Mouse (Mus musculus) left cerebral cortex, postnatal 25 days (tissue): ENCODE results near the gene Hc. TPM values are rescaled to one million over a fixed set of nuclear protein-coding genes. Genes with fewer than 3 reads are reported as not detected.

Experiments
- DNase-seq, 2 experiments: peaks; one replicate each; pipeline ENCODE4 v3.0.0; 2022; ENCODE audit warnings: low spot score in 2 of 2, mixed read lengths in 1 of 2
- intact Hi-C: fragments of 180-260 bp; cut with DNase I; formaldehyde crosslinking; loops from one replicate; pipeline ENCODE4 v1.15.1; 2025
- total RNA-seq, 2 experiments: library from RNA; stranded (reverse); gene quantifications; 2 replicates each; pipeline ENCODE4 v1.2.3; 2021

The Hc gene
- total RNA-seq, 2 experiments from 2014 or later: 0.09 to 0.23 TPM

GRCm38 (mm10) chr2:34937460-34937859 is 123.8 kb downstream of the Hc start:
- DNase-seq: no peak
- intact Hi-C loops: no loop called here

Other genes starting within 250 kb of the Hc start
- 100 to 1,000 TPM in 1 of 2 experiments, 10 to 100 TPM in 1; 96.1 to 101 TPM for gene Fbxw2, start 235.1 kb downstream of the Hc start, total RNA-seq
- not detected for gene Gm34653, start 228.4 kb downstream of the Hc start, total RNA-seq
- gene Cutal, start 187.0 kb downstream of the Hc start, total RNA-seq: under 1 TPM; 0.25 to 0.41 TPM
- 10 to 100 TPM; 33.3 to 38.0 TPM for gene Psmd5, start 186.5 kb downstream of the Hc start, total RNA-seq
- gene Phf19, start 147.4 kb downstream of the Hc start, total RNA-seq: 1 to 10 TPM; 1.3 to 1.6 TPM
- gene Traf1, start 99.7 kb downstream of the Hc start, total RNA-seq: 1 to 10 TPM in 1 of 2 experiments, under 1 TPM in 1; 0.57 to 2.1 TPM
- under 1 TPM in 1 of 2 experiments, not detected in 1; 0.41 TPM for gene AI182371, start 40.1 kb upstream of the Hc start, total RNA-seq
- 1 to 10 TPM; 7.1 to 8.6 TPM for gene Cntrl, start 48.1 kb upstream of the Hc start, total RNA-seq
- gene Rab14, start 139.7 kb upstream of the Hc start, total RNA-seq: 100 to 1,000 TPM; 235 to 237 TPM
- gene Gsn, start 194.9 kb upstream of the Hc start, total RNA-seq: 10 to 100 TPM; 63.5 to 75.4 TPM